Mouse (Mus musculus): ENCODE measurements around the gene Fbxo40. TPM values are rescaled to one million over a fixed set of nuclear protein-coding genes. Genes with fewer than 3 reads are reported as not detected.

The Fbxo40 gene
- polyA plus RNA-seq, 1 experiment from 2014 or later, result not detected

GRCm38 (mm10) chr16:37009262-37009661, 19.0 kb upstream of the Fbxo40 start:
- WGBS, result 64% methylated on average over 6 of the region's 6 CpGs
- Histone ChIP-seq H3K4me2 (no peak overlapping the region), H3K27me3 (replicated peaks; ENCODE audit: control insufficient read depth, insufficient read depth, low read length) (no peaks in the 10 kb centered on the region), H3K4me1 (replicated peaks; ENCODE audit: control insufficient read depth, insufficient read depth, low read length) (no peaks in the 10 kb centered on the region; the same call in none of the 2 replicates), H3K9ac (ENCODE audit: low read depth, low read length) (no peak overlapping the region), H3K9me3 (ENCODE audit: control insufficient read depth, low read length) (no peaks in the 10 kb centered on the region), H3K4me3 (ENCODE audit: low read depth, low read length) (no peak overlapping the region), H3K36me3 (ENCODE audit: control insufficient read depth, insufficient read depth, low read length) (peaks cover 6% of the 10 kb centered on the region; the same call in 1 of the 2 replicates), H3K27ac (ENCODE audit: low read depth, low read length) (no peak overlapping the region)
- no peak for ATAC-seq (replicated peaks; ENCODE audit: low FRiP score)
- DNase-seq (ENCODE audit: low spot score), result no peak

GRCm38 (mm10) chr16:36999366-36999972, 9.2 kb upstream of the Fbxo40 start:
- no peak overlapping the region for H3K9ac ChIP-seq (ENCODE audit: low read depth, low read length)
- no peaks in the 10 kb centered on the region for H3K9me3 ChIP-seq (ENCODE audit: control insufficient read depth, low read length)
- no peak overlapping the region for H3K4me3 ChIP-seq (ENCODE audit: low read depth, low read length)
- ATAC-seq (replicated peaks; ENCODE audit: low FRiP score) (no peak), DNase-seq (ENCODE audit: low spot score) (no peak)
- no peak overlapping the region for H3K4me2 ChIP-seq
- 60% methylated on average over 9 of the region's 9 CpGs for WGBS
- H3K4me1 ChIP-seq (replicated peaks; ENCODE audit: control insufficient read depth, insufficient read depth, low read length), result no peaks in the 10 kb centered on the region
- H3K27me3 ChIP-seq (replicated peaks; ENCODE audit: control insufficient read depth, insufficient read depth, low read length), result no peaks in the 10 kb centered on the region
- no peak overlapping the region for H3K27ac ChIP-seq (ENCODE audit: low read depth, low read length)
- no peaks in the 10 kb centered on the region for H3K36me3 ChIP-seq (ENCODE audit: control insufficient read depth, insufficient read depth, low read length)

DNA sequence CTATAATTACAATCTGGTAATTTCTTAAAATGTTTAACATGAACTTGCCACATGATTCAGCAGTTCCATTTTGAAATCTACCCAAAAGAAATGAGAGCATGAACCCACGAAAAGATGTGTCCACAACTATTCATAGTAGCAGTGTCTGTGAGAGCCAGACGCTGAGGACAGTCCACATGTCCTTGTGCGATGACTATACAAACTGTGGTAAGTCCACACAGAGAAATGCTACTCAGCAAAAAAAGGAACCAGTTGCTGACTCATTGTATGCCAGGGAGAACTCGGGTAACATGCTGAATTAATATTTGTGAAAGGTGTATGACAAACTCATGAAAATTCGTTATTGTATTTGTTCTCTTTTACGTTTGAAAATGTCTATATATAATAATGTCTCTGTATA, 7.4 kb upstream of the Fbxo40 start:
- H3K27me3 ChIP-seq (replicated peaks; ENCODE audit: control insufficient read depth, insufficient read depth, low read length), result no peaks in the 10 kb centered on the region
- H3K4me1 ChIP-seq (replicated peaks; ENCODE audit: control insufficient read depth, insufficient read depth, low read length), result no peaks in the 10 kb centered on the region
- no peaks in the 10 kb centered on the region for H3K36me3 ChIP-seq (ENCODE audit: control insufficient read depth, insufficient read depth, low read length)
- WGBS, result 69% methylated on average over 6 of the region's 6 CpGs
- H3K4me3 ChIP-seq (ENCODE audit: low read depth, low read length), result no peak overlapping the region
- H3K4me2 ChIP-seq, result no peak overlapping the region
- no peak for DNase-seq (ENCODE audit: low spot score)
- no peak for ATAC-seq (replicated peaks; ENCODE audit: low FRiP score)
- H3K9me3 ChIP-seq (ENCODE audit: control insufficient read depth, low read length), result no peaks in the 10 kb centered on the region
- no peak overlapping the region for H3K9ac ChIP-seq (ENCODE audit: low read depth, low read length)
- H3K27ac ChIP-seq (ENCODE audit: low read depth, low read length), result no peak overlapping the region

GRCm38 (mm10) chr16:36989493-36989892, 774 bp downstream of the Fbxo40 start:
- no peak overlapping the region for H3K27ac ChIP-seq (ENCODE audit: low read depth, low read length)
- no peak overlapping the region for H3K4me3 ChIP-seq (ENCODE audit: low read depth, low read length)
- H3K36me3 ChIP-seq (ENCODE audit: control insufficient read depth, insufficient read depth, low read length), result no peaks in the 10 kb centered on the region
- DNase-seq (ENCODE audit: low spot score), result no peak
- no peaks in the 10 kb centered on the region for H3K4me1 ChIP-seq (replicated peaks; ENCODE audit: control insufficient read depth, insufficient read depth, low read length)
- H3K9ac ChIP-seq (ENCODE audit: low read depth, low read length), result no peak overlapping the region
- H3K4me2 ChIP-seq, result no peak overlapping the region
- H3K27me3 ChIP-seq (replicated peaks; ENCODE audit: control insufficient read depth, insufficient read depth, low read length), result no peaks in the 10 kb centered on the region
- WGBS, result 69% methylated on average over 8 of the region's 8 CpGs
- H3K9me3 ChIP-seq (ENCODE audit: control insufficient read depth, low read length), result no peaks in the 10 kb centered on the region
- no peak for ATAC-seq (replicated peaks; ENCODE audit: low FRiP score)

GRCm38 (mm10) chr16:36988066-36988465, 2.2 kb downstream of the Fbxo40 start:
- Histone ChIP-seq H3K36me3 (ENCODE audit: control insufficient read depth, insufficient read depth, low read length) (no peaks in the 10 kb centered on the region), H3K4me1 (replicated peaks; ENCODE audit: control insufficient read depth, insufficient read depth, low read length) (no peaks in the 10 kb centered on the region), H3K9ac (ENCODE audit: low read depth, low read length) (no peak overlapping the region), H3K27me3 (replicated peaks; ENCODE audit: control insufficient read depth, insufficient read depth, low read length) (no peaks in the 10 kb centered on the region), H3K9me3 (ENCODE audit: control insufficient read depth, low read length) (no peaks in the 10 kb centered on the region), H3K27ac (ENCODE audit: low read depth, low read length) (no peak overlapping the region), H3K4me3 (ENCODE audit: low read depth, low read length) (no peak overlapping the region), H3K4me2 (no peak overlapping the region)
- ATAC-seq (replicated peaks; ENCODE audit: low FRiP score) (no peak), DNase-seq (ENCODE audit: low spot score) (no peak)

GRCm38 (mm10) chr16:36987399-36987798, 2.9 kb downstream of the Fbxo40 start:
- no peaks in the 10 kb centered on the region for H3K9me3 ChIP-seq (ENCODE audit: control insufficient read depth, low read length)
- no peaks in the 10 kb centered on the region for H3K27me3 ChIP-seq (replicated peaks; ENCODE audit: control insufficient read depth, insufficient read depth, low read length)
- H3K4me3 ChIP-seq (ENCODE audit: low read depth, low read length), result no peak overlapping the region
- ATAC-seq (replicated peaks; ENCODE audit: low FRiP score) (no peak), DNase-seq (ENCODE audit: low spot score) (no peak)
- no peaks in the 10 kb centered on the region for H3K36me3 ChIP-seq (ENCODE audit: control insufficient read depth, insufficient read depth, low read length)
- H3K9ac ChIP-seq (ENCODE audit: low read depth, low read length), result no peak overlapping the region
- no peak overlapping the region for H3K27ac ChIP-seq (ENCODE audit: low read depth, low read length)
- no peaks in the 10 kb centered on the region for H3K4me1 ChIP-seq (replicated peaks; ENCODE audit: control insufficient read depth, insufficient read depth, low read length)
- H3K4me2 ChIP-seq, result no peak overlapping the region
- WGBS, result 80% methylated on average over 2 of the region's 2 CpGs

DNA sequence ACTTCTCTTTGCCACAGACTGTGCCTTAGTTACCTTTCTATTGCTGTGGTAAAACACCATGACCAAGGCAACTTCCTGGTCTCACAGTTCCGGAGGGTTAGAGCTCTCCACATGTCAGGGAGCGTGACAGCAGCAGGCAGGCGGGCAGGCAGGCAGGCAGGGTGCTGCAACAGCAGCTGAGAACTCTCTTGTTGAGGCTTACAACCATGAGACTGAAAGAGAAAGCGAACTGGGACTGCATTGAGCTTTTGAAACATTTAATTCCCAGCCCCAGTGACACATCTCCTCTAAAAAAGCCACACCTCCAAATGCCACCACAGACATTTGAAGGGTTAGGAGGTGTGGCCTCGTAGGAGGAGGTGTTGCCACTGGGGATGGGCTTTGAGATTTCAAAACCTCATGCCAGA, 4.6 kb downstream of the Fbxo40 start:
- Histone ChIP-seq H3K4me2 (peak overlapping the region; percentile 45; the same call in 1 of the 2 replicates), H3K9me3 (ENCODE audit: control insufficient read depth, low read length) (no peaks in the 10 kb centered on the region), H3K4me1 (replicated peaks; ENCODE audit: control insufficient read depth, insufficient read depth, low read length) (no peaks in the 10 kb centered on the region), H3K36me3 (ENCODE audit: control insufficient read depth, insufficient read depth, low read length) (no peaks in the 10 kb centered on the region), H3K27ac (ENCODE audit: low read depth, low read length) (no peak overlapping the region), H3K27me3 (replicated peaks; ENCODE audit: control insufficient read depth, insufficient read depth, low read length) (no peaks in the 10 kb centered on the region), H3K4me3 (ENCODE audit: low read depth, low read length) (0 out of 2 replicates have a peak overlapping the region, but pooled peaks have one; percentile 15), H3K9ac (ENCODE audit: low read depth, low read length) (no peak overlapping the region)
- DNase-seq (ENCODE audit: low spot score) (no peak), ATAC-seq (replicated peaks; ENCODE audit: low FRiP score) (peak; percentile 58; the same call in 1 of the 2 replicates)
- WGBS, result 45% methylated on average over 5 of the region's 5 CpGs

- ATAC-seq (replicated peaks; ENCODE audit: low FRiP score) (no peak), DNase-seq (ENCODE audit: low spot score) (no peak)
- Histone ChIP-seq H3K27ac (ENCODE audit: low read depth, low read length) (no peak overlapping the region), H3K4me1 (replicated peaks; ENCODE audit: control insufficient read depth, insufficient read depth, low read length) (no peaks in the 10 kb centered on the region), H3K36me3 (ENCODE audit: control insufficient read depth, insufficient read depth, low read length) (no peaks in the 10 kb centered on the region), H3K27me3 (replicated peaks; ENCODE audit: control insufficient read depth, insufficient read depth, low read length) (no peaks in the 10 kb centered on the region), H3K4me3 (ENCODE audit: low read depth, low read length) (no peak overlapping the region), H3K9me3 (ENCODE audit: control insufficient read depth, low read length) (no peaks in the 10 kb centered on the region), H3K4me2 (no peak overlapping the region), H3K9ac (ENCODE audit: low read depth, low read length) (no peak overlapping the region)
- WGBS, result 74% methylated on average over 1 of the region's 1 CpGs
Measured at GRCm38 (mm10) chr16:36983796-36984195, 6.5 kb downstream of the Fbxo40 start.

DNA sequence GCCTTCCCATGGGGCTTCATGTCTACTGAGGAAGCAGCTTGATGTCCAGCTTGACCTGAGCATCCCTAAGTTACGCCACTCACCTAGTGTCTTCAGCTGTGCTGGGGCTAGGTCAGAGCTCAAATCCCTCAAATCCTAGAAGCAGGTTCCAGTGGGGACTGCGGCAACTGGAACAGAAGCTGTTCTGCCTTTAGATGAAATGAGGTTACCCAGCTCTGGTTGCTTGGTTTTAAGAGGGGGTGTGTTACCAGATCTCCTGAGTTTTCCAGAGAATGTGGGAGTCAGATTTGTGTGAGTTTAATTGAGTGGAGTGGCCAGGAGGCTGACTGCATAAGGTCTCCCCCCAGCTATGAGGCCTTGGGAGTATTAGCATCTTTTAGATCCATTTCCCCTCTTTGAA, 11.1 kb downstream of the Fbxo40 start:
- DNase-seq (ENCODE audit: low spot score) (no peak), ATAC-seq (replicated peaks; ENCODE audit: low FRiP score) (no peak)
- no peaks in the 10 kb centered on the region for H3K27me3 ChIP-seq (replicated peaks; ENCODE audit: control insufficient read depth, insufficient read depth, low read length)
- H3K4me3 ChIP-seq (ENCODE audit: low read depth, low read length), result no peak overlapping the region
- 87% methylated on average over 2 of the region's 2 CpGs for WGBS
- no peaks in the 10 kb centered on the region for H3K36me3 ChIP-seq (ENCODE audit: control insufficient read depth, insufficient read depth, low read length)
- H3K9me3 ChIP-seq (ENCODE audit: control insufficient read depth, low read length), result no peaks in the 10 kb centered on the region
- H3K9ac ChIP-seq (ENCODE audit: low read depth, low read length), result no peak overlapping the region
- no peaks in the 10 kb centered on the region for H3K4me1 ChIP-seq (replicated peaks; ENCODE audit: control insufficient read depth, insufficient read depth, low read length)
- H3K27ac ChIP-seq (ENCODE audit: low read depth, low read length), result no peak overlapping the region
- no peak overlapping the region for H3K4me2 ChIP-seq
